Mouse (Mus musculus): ENCODE data around the gene Rdh5. TPM values are rescaled to one million over a fixed set of nuclear protein-coding genes. Genes with fewer than 3 reads are reported as not detected.

The Rdh5 gene
- polyA plus RNA-seq, 1 experiment from 2014 or later, result 17.3 TPM

DNA sequence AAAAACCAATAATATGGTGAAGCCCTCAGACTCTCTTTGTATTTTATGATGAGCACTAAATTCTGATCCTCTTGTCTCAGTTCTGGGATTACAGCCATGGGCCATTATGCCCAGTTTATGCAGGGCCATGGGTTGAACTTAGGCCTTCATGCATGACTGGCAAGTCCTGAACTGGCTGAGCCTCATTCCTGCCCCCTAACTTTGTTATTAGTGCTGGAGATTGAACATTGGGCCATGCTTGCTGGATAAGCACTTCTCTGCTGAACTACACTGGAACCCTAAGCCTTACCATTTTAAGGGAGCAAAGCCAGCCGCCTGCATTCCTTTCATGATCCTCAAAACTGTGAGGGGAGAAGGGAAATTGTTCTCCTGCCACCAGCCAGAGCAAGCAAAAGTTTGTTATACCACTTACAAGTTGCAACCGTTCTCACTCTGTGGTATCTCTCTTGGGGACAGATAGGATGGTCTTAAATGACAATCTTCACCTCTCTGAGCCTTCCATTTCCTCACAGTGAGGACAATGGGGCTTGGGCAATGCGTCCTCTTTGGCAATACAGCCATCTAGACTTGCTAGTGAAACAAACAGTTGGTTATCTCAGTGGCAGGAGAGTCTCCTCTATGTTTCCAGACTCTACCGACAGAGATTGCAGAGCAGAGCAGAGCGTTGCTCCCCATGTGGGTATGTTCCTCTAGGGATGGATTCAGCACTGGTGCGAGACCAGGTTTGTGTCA is 22.8 kb downstream of the Rdh5 start:
- WGBS, result 69% methylated on average over 6 of the region's 6 CpGs
- peaks cover 24% of the 10 kb centered on the region for H3K4me1 ChIP-seq
- H3K4me2 ChIP-seq, result no peak overlapping the region
- H3K36me3 ChIP-seq, result no peaks in the 10 kb centered on the region
- peaks cover 16% of the 10 kb centered on the region for H3K27me3 ChIP-seq
- H3K9me3 ChIP-seq, result no peaks in the 10 kb centered on the region
- ATAC-seq (ENCODE audit: borderline replicate concordance, extremely low read depth, low FRiP score, low TSS enrichment), result no peak
- H3K4me3 ChIP-seq, result no peak overlapping the region
- no peak overlapping the region for H3K9ac ChIP-seq
- H3K27ac ChIP-seq, result no peak overlapping the region

DNA sequence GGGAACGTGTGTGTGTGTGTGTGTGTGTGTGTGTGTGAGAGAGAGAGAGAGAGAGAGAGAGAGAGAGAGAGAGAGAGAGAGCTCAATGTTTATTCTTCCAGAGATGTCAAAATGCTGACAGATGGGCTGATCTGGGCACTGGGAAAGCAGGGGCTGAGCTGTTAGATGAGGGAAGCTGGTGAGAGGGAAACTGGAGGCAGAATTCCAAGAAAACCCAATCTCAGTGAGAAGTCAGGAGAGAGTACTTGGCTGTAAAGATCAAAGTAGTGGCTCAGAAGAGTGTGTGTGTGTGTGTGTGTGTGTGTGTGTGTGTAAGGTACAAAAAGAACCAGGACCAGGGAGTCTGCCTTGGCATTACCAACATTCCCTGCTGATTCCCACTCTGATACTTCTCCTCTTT is 25.2 kb downstream of the Rdh5 start:
- H3K4me2 ChIP-seq, result no peak overlapping the region
- 0% methylated on average over 1 of the region's 1 CpGs for WGBS
- H3K27ac ChIP-seq, result peak overlapping the region; percentile 75

DNA sequence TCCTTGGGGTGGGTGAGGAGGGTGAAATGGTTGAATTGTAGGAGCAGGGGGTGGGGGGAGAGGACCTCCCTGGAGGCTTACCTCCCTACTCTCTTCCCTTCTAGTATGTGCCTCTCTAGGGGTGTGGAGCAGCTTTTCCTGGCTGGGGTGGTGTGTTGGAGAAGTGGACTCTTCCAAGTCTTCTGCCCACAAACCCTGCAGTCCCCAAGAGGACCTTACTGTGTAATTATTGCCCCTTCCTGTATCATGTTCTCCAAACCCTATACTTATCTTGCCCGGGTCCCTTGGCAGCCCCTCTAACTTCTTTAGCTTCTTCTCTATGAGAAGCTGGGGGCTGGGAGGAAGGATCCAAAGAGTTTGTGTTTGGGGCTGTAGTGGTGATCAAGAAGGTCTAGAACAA is 25.9 kb downstream of the Rdh5 start:
- 19% methylated on average over 1 of the region's 1 CpGs for WGBS
- Histone ChIP-seq H3K27me3 (peaks cover 35% of the 10 kb centered on the region), H3K9me3 (no peaks in the 10 kb centered on the region), H3K4me2 (no peak overlapping the region), H3K9ac (no peak overlapping the region), H3K4me1 (peaks cover 31% of the 10 kb centered on the region), H3K27ac (no peak overlapping the region; the same call in 1 of the 2 replicates), H3K36me3 (no peaks in the 10 kb centered on the region), H3K4me3 (no peak overlapping the region)
- no peak for ATAC-seq (ENCODE audit: borderline replicate concordance, extremely low read depth, low FRiP score, low TSS enrichment)

More for the DNA sequence above, 25.2 kb downstream of the Rdh5 start:
- Histone ChIP-seq H3K27me3 (peaks cover 30% of the 10 kb centered on the region), H3K4me1 (peaks cover 26% of the 10 kb centered on the region), H3K4me3 (no peak overlapping the region), H3K9me3 (no peaks in the 10 kb centered on the region), H3K9ac (no peak overlapping the region), H3K36me3 (no peaks in the 10 kb centered on the region)
- ATAC-seq (ENCODE audit: borderline replicate concordance, extremely low read depth, low FRiP score, low TSS enrichment), result no peak

DNA sequence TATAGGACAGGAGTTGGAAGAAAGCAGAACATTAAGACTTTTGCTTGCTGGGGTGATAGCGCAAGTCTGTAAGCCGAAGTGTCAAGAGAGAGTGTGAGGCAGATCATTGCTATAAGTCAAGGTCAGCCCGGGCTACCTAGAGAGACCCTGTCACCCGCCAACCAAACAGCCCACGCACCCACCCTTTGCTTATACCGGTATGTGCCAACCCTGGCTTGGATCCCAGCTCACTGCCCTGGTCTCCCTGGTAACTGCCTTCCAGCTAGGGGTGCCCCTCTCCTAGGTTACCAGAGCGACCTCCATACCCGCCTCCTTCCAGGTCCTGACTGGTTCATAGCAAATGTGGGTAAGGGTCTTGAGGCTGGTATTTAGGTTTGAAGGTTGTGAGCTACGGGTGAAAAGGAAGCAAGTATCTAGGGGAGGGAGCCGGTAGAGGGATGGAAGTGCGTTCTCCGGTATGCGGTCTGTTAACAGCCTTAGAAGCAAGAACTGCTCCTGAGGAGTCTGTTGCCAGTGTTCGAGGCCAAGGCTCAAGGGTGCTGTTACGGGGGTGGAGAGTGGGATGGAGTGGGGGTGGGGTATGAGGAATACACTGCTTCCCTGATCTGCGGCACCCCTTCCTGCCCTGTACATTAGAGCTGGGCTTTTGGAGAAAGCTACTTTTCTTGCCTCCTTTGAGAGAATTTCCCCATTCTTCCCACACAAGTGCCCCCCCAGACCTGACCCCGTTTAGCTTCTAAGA is 26.6 kb downstream of the Rdh5 start:
- no peak for ATAC-seq (ENCODE audit: borderline replicate concordance, extremely low read depth, low FRiP score, low TSS enrichment)

DNA sequence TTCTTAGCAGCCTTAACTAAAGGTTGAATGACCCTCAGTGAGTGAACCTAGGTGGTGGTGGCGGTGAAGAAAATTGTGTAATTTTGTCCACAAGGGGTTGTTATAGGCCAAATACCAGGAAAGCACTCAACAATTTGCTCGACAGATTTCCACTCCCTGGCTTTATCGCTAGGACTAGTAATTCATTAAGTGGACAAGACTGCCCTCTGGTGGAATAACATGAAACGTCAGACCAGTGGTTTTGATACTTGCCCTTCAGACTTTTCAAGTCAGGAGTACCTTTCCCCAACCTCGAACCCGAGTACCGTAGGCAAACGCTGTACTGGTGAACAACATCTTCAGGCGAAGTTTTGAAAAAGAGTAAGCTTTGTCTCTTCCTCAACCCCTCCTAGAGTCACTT is 27.3 kb downstream of the Rdh5 start:
- H3K9me3 ChIP-seq, result no peaks in the 10 kb centered on the region
- no peak for ATAC-seq (ENCODE audit: borderline replicate concordance, extremely low read depth, low FRiP score, low TSS enrichment)
- no peak overlapping the region for H3K9ac ChIP-seq
- 0% methylated on average over 9 of the region's 9 CpGs for WGBS
- peak overlapping the region; percentile 11 for H3K4me3 ChIP-seq
- peaks cover 36% of the 10 kb centered on the region for H3K4me1 ChIP-seq
- H3K4me2 ChIP-seq, result peak overlapping the region; percentile 39
- H3K27me3 ChIP-seq, result peaks cover 35% of the 10 kb centered on the region
- 0 out of 2 replicates have a peak overlapping the region, but pooled peaks have one; percentile 27 for H3K27ac ChIP-seq
- H3K36me3 ChIP-seq, result no peaks in the 10 kb centered on the region

More for the DNA sequence above, 26.6 kb downstream of the Rdh5 start:
- Histone ChIP-seq H3K4me1 (peaks cover 31% of the 10 kb centered on the region), H3K9me3 (no peaks in the 10 kb centered on the region), H3K4me3 (peak overlapping the region; percentile 11), H3K27ac (0 out of 2 replicates have a peak overlapping the region, but pooled peaks have one; percentile 27), H3K4me2 (peak overlapping the region; percentile 39), H3K27me3 (peaks cover 35% of the 10 kb centered on the region), H3K9ac (no peak overlapping the region), H3K36me3 (no peaks in the 10 kb centered on the region)
- 6% methylated on average over 17 of the region's 17 CpGs for WGBS

DNA sequence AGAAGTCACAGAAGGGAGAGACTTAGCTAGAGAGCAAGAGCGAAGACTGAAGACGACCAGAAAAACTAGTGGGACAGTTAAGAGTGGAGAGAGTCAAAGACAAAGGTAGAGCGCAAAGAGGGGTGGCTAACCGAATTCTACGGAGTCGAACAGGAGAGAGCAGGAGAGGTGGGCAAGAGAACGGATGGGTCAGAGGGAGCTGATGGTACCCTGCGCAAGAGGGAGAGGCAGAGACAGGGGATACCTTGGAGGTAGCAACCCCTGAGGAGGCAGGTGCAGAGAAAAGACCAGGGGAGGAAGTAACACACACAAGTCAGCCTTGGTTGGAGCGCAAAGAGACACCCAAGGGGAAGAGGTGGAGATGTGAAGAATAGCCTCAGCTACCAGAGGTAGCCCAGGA is 30.4 kb downstream of the Rdh5 start:
- 2% methylated on average over 9 of the region's 9 CpGs for WGBS
- H3K4me3 ChIP-seq, result peak overlapping the region; percentile 80
- peak overlapping the region; percentile 93 for H3K27ac ChIP-seq
- H3K36me3 ChIP-seq, result no peaks in the 10 kb centered on the region
- peak overlapping the region; percentile 92 for H3K4me2 ChIP-seq
- peaks cover 35% of the 10 kb centered on the region for H3K27me3 ChIP-seq
- no peaks in the 10 kb centered on the region for H3K9me3 ChIP-seq
- H3K4me1 ChIP-seq, result peaks cover 52% of the 10 kb centered on the region
- ATAC-seq (ENCODE audit: borderline replicate concordance, extremely low read depth, low FRiP score, low TSS enrichment), result 0 out of 2 replicates have a peak, but pooled peaks have one; percentile 1
- peak overlapping the region; percentile 69 for H3K9ac ChIP-seq

DNA sequence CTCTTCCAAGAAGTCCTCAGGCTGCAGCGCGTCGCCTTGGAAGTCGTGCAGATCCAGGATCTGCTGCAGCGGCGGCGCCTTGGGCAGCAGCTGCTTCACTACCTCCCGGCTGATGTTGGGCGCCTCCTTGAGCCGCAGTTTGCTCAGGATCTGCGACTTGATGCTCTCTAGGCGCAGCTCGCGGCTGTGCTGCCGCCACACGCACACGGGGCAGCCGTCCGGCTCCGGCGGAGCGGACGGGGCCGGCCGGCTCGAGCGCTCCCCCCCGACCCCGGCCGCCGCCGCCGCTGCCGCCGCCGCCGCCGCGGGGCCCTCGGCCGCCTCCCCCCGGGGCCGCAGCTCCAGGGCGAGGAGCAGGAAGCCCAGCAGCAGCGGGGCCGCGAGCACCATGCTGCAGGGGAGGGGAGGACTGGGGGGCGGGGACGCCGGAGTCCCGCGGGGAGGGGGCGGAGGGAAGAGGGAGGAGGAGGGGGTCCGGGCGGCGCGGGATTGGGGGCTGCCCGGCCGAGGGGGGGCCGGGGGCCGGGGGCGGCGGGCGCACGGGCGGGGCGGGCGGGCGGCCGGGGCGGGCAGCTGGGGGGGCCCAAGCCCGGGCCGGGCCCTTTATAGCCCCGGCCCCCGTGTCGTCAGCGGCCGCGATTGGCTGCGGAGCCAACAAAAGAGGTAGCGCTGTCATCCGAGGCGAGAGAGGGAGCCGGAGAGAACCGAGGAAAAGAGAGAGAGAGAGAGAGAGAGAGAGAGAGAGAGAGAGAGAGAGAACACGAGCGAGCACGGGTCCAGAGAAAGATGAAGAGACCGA is 31.2 kb downstream of the Rdh5 start, which contains the start of gene Gdf11:
Gdf11 (minus strand) TSS at position 423 of the 799 bp plus-strand sequence.
- WGBS, result under 1% methylated on average over 65 of the region's 89 CpGs
- Histone ChIP-seq H3K4me3 (peak within 1 kb of the TSS; percentile 80), H3K4me2 (peak within 1 kb of the TSS; percentile 92), H3K36me3 (no peaks in the 10 kb centered on the region), H3K27me3 (peaks cover 29% of the 10 kb centered on the region), H3K4me1 (peaks cover 45% of the 10 kb centered on the region), H3K9me3 (no peaks in the 10 kb centered on the region), H3K27ac (peak within 1 kb of the TSS; percentile 93), H3K9ac (peak within 1 kb of the TSS; percentile 69)
- peak; percentile 77 for ATAC-seq (ENCODE audit: borderline replicate concordance, extremely low read depth, low FRiP score, low TSS enrichment)

DNA sequence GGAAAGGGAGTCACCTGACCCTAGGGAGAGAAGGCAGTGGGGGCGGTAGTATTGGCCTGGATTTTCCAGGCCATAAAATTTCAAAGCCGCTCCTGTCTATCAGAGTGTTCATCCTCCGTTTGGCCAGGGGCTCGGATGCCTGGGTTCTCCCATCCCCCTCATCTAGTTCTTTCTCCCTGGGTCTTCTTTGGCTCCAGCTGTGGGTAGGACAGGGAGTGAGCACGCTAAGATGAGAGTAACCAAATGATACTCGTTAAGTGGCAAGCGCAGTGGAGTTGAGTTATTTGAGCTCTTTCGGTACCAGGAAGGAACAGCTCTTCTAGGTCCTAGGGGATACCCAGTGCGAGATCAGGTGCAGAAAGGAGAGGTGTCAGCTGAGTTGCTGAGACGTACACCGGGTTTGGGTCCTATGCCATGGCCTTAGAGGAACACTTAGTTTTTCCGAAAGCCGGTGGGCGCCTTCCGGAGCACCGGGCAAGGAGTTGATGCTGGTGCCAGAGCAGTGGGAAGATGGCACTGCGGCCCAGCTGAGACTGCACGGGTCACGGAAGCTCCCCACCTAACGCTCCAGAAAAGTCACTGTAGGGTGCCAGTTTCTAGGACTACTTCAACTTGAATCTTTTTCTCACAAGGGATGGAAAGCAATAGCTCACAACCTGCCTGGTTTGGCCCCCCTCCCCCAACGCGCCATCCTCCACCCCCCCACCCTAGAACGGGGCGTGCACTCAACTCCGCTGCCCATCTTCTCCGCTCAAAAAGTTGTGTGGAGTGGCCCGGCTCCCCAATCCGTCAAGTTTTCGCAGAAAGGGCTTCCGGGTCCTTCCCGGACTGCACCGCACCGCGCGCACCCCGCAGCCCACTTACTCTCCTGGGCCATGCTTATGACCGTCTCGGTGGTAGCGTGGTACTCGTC is 32.0 kb downstream of the Rdh5 start:
- Histone ChIP-seq H3K4me2 (peak overlapping the region; percentile 92), H3K4me1 (peaks cover 37% of the 10 kb centered on the region), H3K9ac (peak overlapping the region; percentile 69), H3K27ac (peak overlapping the region; percentile 93), H3K4me3 (peak overlapping the region; percentile 80), H3K36me3 (0 out of 2 replicates have a peak, but pooled peaks cover 1% of the 10 kb centered on the region), H3K27me3 (peaks cover 21% of the 10 kb centered on the region; the same call in 1 of the 2 replicates), H3K9me3 (no peaks in the 10 kb centered on the region)
- no peak for ATAC-seq (ENCODE audit: borderline replicate concordance, extremely low read depth, low FRiP score, low TSS enrichment)
- 1% methylated on average over 40 of the region's 40 CpGs for WGBS

DNA sequence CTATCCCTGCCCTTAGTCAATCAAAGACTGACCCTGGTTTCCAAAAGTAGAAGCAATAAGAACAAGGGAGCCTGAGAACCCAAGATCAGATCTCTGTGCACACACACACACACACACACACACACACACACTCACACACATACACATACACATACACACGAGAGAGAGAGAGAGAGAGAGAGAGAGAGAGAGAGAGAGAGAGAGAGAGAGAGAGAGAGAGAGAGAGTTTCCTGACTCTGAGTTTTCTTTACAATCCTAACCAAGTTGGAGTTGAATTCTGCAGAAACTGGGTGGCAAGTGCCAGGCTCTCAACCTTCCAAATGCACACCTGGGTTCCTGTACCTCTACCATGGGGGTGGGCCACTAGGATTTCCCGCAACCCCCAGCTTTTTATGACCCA is 32.8 kb downstream of the Rdh5 start:
- H3K4me1 ChIP-seq, result peaks cover 31% of the 10 kb centered on the region
- no peak for ATAC-seq (ENCODE audit: borderline replicate concordance, extremely low read depth, low FRiP score, low TSS enrichment)

DNA sequence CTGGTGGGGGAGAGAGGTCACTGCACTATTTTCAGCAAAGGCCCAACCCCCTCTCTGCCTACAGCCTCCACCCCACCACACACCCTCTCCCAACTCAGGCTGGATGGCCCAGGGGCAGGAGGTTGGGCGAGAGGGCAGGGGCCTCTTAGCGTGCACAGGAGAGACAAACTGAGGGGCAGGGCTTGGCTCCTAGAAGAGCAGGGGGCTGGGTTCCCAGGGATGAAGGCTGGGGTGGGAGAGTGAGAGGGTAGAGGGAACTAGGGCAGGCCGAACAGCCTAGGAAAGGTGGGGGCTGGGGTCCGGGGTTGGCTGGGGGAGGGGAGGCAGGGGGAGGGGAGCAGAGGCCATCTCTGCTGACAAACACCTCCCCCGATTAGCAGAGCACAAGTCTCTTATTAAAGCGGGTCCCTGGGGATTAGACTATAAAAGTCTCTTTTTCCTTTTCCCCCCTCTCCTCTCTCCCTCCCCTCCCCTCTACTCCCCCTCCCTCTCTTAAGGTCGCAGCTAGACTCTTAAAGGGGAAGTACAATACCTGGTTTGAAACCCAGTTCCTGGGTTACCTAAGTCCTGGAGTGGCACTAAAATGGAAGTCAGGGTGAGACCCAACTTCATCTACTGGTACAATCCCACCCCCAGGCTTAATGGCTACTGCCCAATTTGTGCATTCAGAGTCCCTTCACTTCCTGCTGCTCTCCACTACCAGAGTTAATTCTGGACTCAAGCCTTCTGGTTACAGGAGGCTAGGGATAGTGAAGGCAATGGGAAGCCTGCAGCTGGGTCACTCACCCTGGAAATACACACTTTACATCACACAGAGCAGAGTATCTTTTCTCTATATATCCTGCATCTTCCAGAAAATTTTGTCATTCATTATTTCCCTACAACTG is 33.5 kb downstream of the Rdh5 start:
- H3K36me3 ChIP-seq, result 0 out of 2 replicates have a peak, but pooled peaks cover 8% of the 10 kb centered on the region
- WGBS, result 8% methylated on average over 7 of the region's 7 CpGs
- peak overlapping the region; percentile 13; the same call in 1 of the 2 replicates for H3K9ac ChIP-seq
- peaks cover 31% of the 10 kb centered on the region for H3K4me1 ChIP-seq
- H3K27me3 ChIP-seq, result 0 out of 2 replicates have a peak, but pooled peaks cover 16% of the 10 kb centered on the region
- peak overlapping the region; percentile 30 for H3K4me3 ChIP-seq
- H3K9me3 ChIP-seq, result no peaks in the 10 kb centered on the region
- H3K4me2 ChIP-seq, result peak overlapping the region; percentile 54
- no peak overlapping the region; the same call in 1 of the 2 replicates for H3K27ac ChIP-seq
- peak; percentile 2; the same call in 1 of the 2 replicates for ATAC-seq (ENCODE audit: borderline replicate concordance, extremely low read depth, low FRiP score, low TSS enrichment)

More for the DNA sequence above, 32.8 kb downstream of the Rdh5 start:
- Histone ChIP-seq H3K27me3 (0 out of 2 replicates have a peak, but pooled peaks cover 19% of the 10 kb centered on the region), H3K9me3 (no peaks in the 10 kb centered on the region), H3K4me2 (peak overlapping the region; percentile 92), H3K4me3 (peak overlapping the region; percentile 80), H3K36me3 (0 out of 2 replicates have a peak, but pooled peaks cover 7% of the 10 kb centered on the region), H3K27ac (no peak overlapping the region; the same call in 1 of the 2 replicates), H3K9ac (no peak overlapping the region)
- 12% methylated on average over 1 of the region's 2 CpGs for WGBS

Data from lung, embryonic 15.5 days (tissue).